Mouse (Mus musculus) CH12.LX (cell line): ENCODE measurements at regions not wholly inside any gene's neighbourhood (a gene's known extent, or its start where the extent isn't known, plus 50 kb on each side); places are given as distances from the start of the nearest gene placed in this dataset.

Experiments
- DNase-seq: peaks from one replicate; pipeline ENCODE4 v3.0.0-alpha.2; 2013; ENCODE audit errors: extremely low read depth
- H3K27ac ChIP-seq: 2 replicates; pipeline ENCODE4 v1.5.1; 2012; ENCODE audit warnings: low read depth, mild to moderate bottlenecking, control low read depth, moderate library complexity; ENCODE audit not compliant: insufficient read depth
- H3K27me3 ChIP-seq: replicated peaks from 2 replicates; pipeline ENCODE3; 2012; ENCODE audit warnings: inconsistent platforms
- H3K36me3 ChIP-seq, 2 experiments: replicated peaks in 1 of 2; 2 replicates each; pipeline versions ENCODE3 to v1.6.1; 2012; ENCODE audit warnings: inconsistent platforms in 1 of 2, low read length in 1 of 2, mild to moderate bottlenecking in 1 of 2, mixed read lengths in 1 of 2, moderate library complexity in 1 of 2; ENCODE audit not compliant: control insufficient read depth in 1 of 2, insufficient read depth in 1 of 2
- H3K4me1 ChIP-seq, 2 experiments: 2 replicates each; pipeline ENCODE4 v1.6.1; 2012; ENCODE audit warnings: inconsistent platforms in 1 of 2, moderate library complexity in 1 of 2; ENCODE audit not compliant: insufficient read depth in 2 of 2, control insufficient read depth in 1 of 2
- H3K4me2 ChIP-seq: 2 replicates; pipeline ENCODE4 v1.6.1; 2012; ENCODE audit warnings: low read depth, mild to moderate bottlenecking, control low read depth; ENCODE audit not compliant: poor library complexity, insufficient read depth, severe bottlenecking
- H3K4me3 ChIP-seq, 3 experiments: fragments of 150-350 bp in 1 of 3; sonication (generic) in 1 of 3; replicated peaks in 1 of 3; 2 replicates each; pipeline versions ENCODE3 to v1.5.1; 2011 to 2012; ENCODE audit warnings: low read depth in 2 of 3, low read length in 2 of 3, mild to moderate bottlenecking in 2 of 3, moderate library complexity in 2 of 3, control low read depth in 1 of 3, improper control_type of control experiment in 1 of 3, inconsistent platforms in 1 of 3, mixed read lengths in 1 of 3; ENCODE audit not compliant: poor library complexity in 1 of 3
- H3K79me2 ChIP-seq: replicated peaks from 2 replicates; pipeline ENCODE4 v1.6.1; 2012; ENCODE audit warnings: mild to moderate bottlenecking, moderate library complexity; ENCODE audit not compliant: control insufficient read depth, poor library complexity, insufficient read depth, severe bottlenecking; ENCODE audit errors: extremely low read depth
- H3K9ac ChIP-seq: 2 replicates; pipeline ENCODE4 v1.6.1; 2012; ENCODE audit warnings: low read depth, mild to moderate bottlenecking, control low read depth, moderate library complexity; ENCODE audit not compliant: insufficient read depth
- H3K9me3 ChIP-seq: replicated peaks from 2 replicates; pipeline ENCODE3; 2012; ENCODE audit warnings: low read length, inconsistent platforms, mixed read lengths
- CHD1 ChIP-seq: IDR thresholded peaks from 2 replicates; pipeline ENCODE4 v1.6.1; 2012; ENCODE audit warnings: low read depth, low read length, improper control_type of control experiment, inconsistent platforms
- CHD2 ChIP-seq: IDR thresholded peaks from 2 replicates; pipeline ENCODE4 v1.6.1; 2011; ENCODE audit warnings: low read length, improper control_type of control experiment
- CTCF ChIP-seq, 2 experiments: IDR thresholded peaks in 1 of 2; conservative IDR thresholded peaks in 1 of 2; 2 replicates each; pipeline ENCODE4 v1.5.1; 2011 to 2012; ENCODE audit warnings: low read depth in 2 of 2, low read length in 2 of 2, improper control_type of control experiment in 1 of 2, inconsistent platforms in 1 of 2, mild to moderate bottlenecking in 1 of 2, moderate library complexity in 1 of 2
- E2F4 ChIP-seq: IDR thresholded peaks from 2 replicates; pipeline ENCODE4 v1.6.1; 2011; ENCODE audit warnings: low read depth, low read length, improper control_type of control experiment; ENCODE audit not compliant: insufficient replicate concordance
- EP300 ChIP-seq: IDR thresholded peaks from 2 replicates; pipeline ENCODE4 v1.6.1; 2011; ENCODE audit warnings: low read length, improper control_type of control experiment
- ETS1 ChIP-seq: conservative IDR thresholded peaks from 2 replicates; pipeline ENCODE4 v1.6.1; 2012; ENCODE audit warnings: low read depth, mild to moderate bottlenecking, inconsistent platforms, low read length, improper control_type of control experiment, moderate library complexity
- JUN ChIP-seq: IDR thresholded peaks from 2 replicates; pipeline ENCODE4 v1.6.1; 2011; ENCODE audit warnings: low read depth, mild to moderate bottlenecking, low read length, improper control_type of control experiment, moderate library complexity; ENCODE audit not compliant: insufficient read depth
- JUND ChIP-seq: conservative IDR thresholded peaks from 2 replicates; pipeline ENCODE4 v1.6.1; 2011; ENCODE audit warnings: low read depth, low read length, improper control_type of control experiment
- MAFK ChIP-seq: IDR thresholded peaks from 2 replicates; pipeline ENCODE4 v1.6.1; 2011; ENCODE audit warnings: low read length, improper control_type of control experiment; ENCODE audit not compliant: insufficient replicate concordance
- MAX ChIP-seq: IDR thresholded peaks from 2 replicates; pipeline ENCODE4 v1.6.1; 2011; ENCODE audit warnings: low read length, improper control_type of control experiment
- MAZ ChIP-seq: IDR thresholded peaks from 2 replicates; pipeline ENCODE4 v1.6.1; 2012; ENCODE audit warnings: low read depth, mild to moderate bottlenecking, inconsistent platforms, low read length, improper control_type of control experiment, moderate library complexity
- MEF2A ChIP-seq: IDR thresholded peaks from 2 replicates; pipeline ENCODE4 v1.6.1; 2014; ENCODE audit warnings: low read depth, mild to moderate bottlenecking, inconsistent platforms, low read length, improper control_type of control experiment, borderline replicate concordance
- MYC ChIP-seq: IDR thresholded peaks from 2 replicates; pipeline ENCODE4 v1.6.1; 2011; ENCODE audit warnings: low read depth, mild to moderate bottlenecking, improper control_type of control experiment, low read length
- NELFE ChIP-seq: IDR thresholded peaks from 2 replicates; pipeline ENCODE4 v1.6.1; 2011; ENCODE audit warnings: low read depth, low read length, improper control_type of control experiment
- PAX5 ChIP-seq: IDR thresholded peaks from 2 replicates; pipeline ENCODE4 v1.6.1; 2012; ENCODE audit warnings: low read length, inconsistent platforms, mixed read lengths
- POLR2A ChIP-seq: IDR thresholded peaks from 2 replicates; pipeline ENCODE4 v1.6.1; 2011; ENCODE audit warnings: low read depth, mild to moderate bottlenecking, improper control_type of control experiment, low read length
- RAD21 ChIP-seq: IDR thresholded peaks from 2 replicates; pipeline ENCODE4 v1.6.1; 2011; ENCODE audit warnings: low read depth, mild to moderate bottlenecking, low read length, improper control_type of control experiment, moderate library complexity
- RCOR1 ChIP-seq: conservative IDR thresholded peaks from 2 replicates; pipeline ENCODE4 v1.6.1; 2012; ENCODE audit warnings: low read depth, mild to moderate bottlenecking, inconsistent platforms, low read length, improper control_type of control experiment
- SMC3 ChIP-seq: IDR thresholded peaks from 2 replicates; pipeline ENCODE4 v1.6.1; 2011; ENCODE audit warnings: low read depth, low read length, improper control_type of control experiment
- TCF12 ChIP-seq: IDR thresholded peaks from 2 replicates; pipeline ENCODE4 v1.6.1; 2014; ENCODE audit warnings: low read depth, mild to moderate bottlenecking, inconsistent platforms, low read length, improper control_type of control experiment
- USF1 ChIP-seq: IDR thresholded peaks from 2 replicates; pipeline ENCODE4 v1.6.1; 2014; ENCODE audit warnings: low read depth, mild to moderate bottlenecking, inconsistent platforms, low read length, improper control_type of control experiment
- ZC3H11A ChIP-seq: IDR thresholded peaks from 2 replicates; pipeline ENCODE4 v1.6.1; 2012; ENCODE audit warnings: low read depth, mild to moderate bottlenecking, inconsistent platforms, low read length, improper control_type of control experiment
- ZKSCAN1 ChIP-seq: IDR thresholded peaks from 2 replicates; pipeline ENCODE4 v1.6.1; 2012; ENCODE audit warnings: low read depth, inconsistent platforms, low read length, improper control_type of control experiment, borderline replicate concordance
- ZMIZ1 ChIP-seq: IDR thresholded peaks from 2 replicates; pipeline ENCODE4 v1.6.1; 2012; ENCODE audit warnings: low read depth, mild to moderate bottlenecking, inconsistent platforms, low read length, improper control_type of control experiment
- ZNF384 ChIP-seq: IDR thresholded peaks from 2 replicates; pipeline ENCODE4 v1.6.1; 2012; ENCODE audit warnings: low read depth, low read length, improper control_type of control experiment, inconsistent platforms
- dilution Hi-C: fragments of 300-500 bp; cut with MboI; formaldehyde crosslinking; loops from 2 replicates; pipeline ENCODE4 v1.14.3; 2020; ENCODE audit warnings: low sequenced_read_pairs; ENCODE audit not compliant: extremely low pct_unique_long_range_greater_than_20kb, extremely low pct_ligation_motif_present
- in situ Hi-C: fragments of 300-500 bp; cut with MboI; formaldehyde crosslinking; loops from 3 replicates; pipeline ENCODE4 v1.14.3; 2019; ENCODE audit warnings: low sequenced_read_pairs, low pct_ligation_motif_present, low pct_unique_long_range_greater_than_20kb, mixed read lengths

DNA sequence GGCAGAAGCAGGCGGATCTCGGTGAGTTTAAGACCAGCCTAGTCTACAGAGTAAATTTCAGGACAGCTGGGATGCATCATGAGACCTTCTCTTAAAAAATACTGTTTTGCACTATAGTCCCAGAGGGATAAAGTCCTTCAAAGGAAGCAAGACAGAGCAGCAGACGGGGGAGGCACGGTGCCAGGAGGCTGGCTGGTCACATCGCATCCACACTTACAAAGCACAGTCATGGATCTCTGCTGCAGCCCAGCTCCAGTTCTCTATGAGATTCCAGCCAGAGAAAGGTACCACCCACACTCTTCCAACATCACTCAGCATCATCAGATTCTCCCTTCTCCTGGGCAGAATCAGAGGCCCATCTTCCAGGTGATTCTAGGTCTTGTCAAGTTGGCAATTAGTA is 144.5 kb upstream of the Bcor start:
- no peaks in the 10 kb centered on the region for H3K4me1 ChIP-seq
- H3K9ac ChIP-seq = no peak overlapping the region
- no peaks in the 10 kb centered on the region for H3K27me3 ChIP-seq
- no peak overlapping the region for H3K4me2 ChIP-seq
- H3K9me3 ChIP-seq = no peaks in the 10 kb centered on the region
- H3K36me3 ChIP-seq = no peaks in the 10 kb centered on the region
- no peak overlapping the region for H3K27ac ChIP-seq
- dilution Hi-C loops (no loop called here), in situ Hi-C loops (no loop called here)
- no peak for TF ChIP-seq ZMIZ1
- no peak for TF ChIP-seq POLR2A
- TF ChIP-seq NELFE = no peak
- TF ChIP-seq MAFK = no peak
- no peak for TF ChIP-seq CHD2
- no peak for TF ChIP-seq ZNF384
- no peak for TF ChIP-seq JUND
- no peak for TF ChIP-seq JUN
- no peak for TF ChIP-seq CHD1
- TF ChIP-seq CTCF (conservative IDR thresholded peaks at IDR 0.05 in 1 of 2, IDR thresholded peaks at IDR 0.05 in 1 of 2; ENCODE audit: low read depth in 2 of 2, low read length in 2 of 2) = no peak
- DNase-seq = no peak
- H3K79me2 ChIP-seq = no peaks in the 10 kb centered on the region
- H3K4me3 ChIP-seq = no peak overlapping the region

DNA sequence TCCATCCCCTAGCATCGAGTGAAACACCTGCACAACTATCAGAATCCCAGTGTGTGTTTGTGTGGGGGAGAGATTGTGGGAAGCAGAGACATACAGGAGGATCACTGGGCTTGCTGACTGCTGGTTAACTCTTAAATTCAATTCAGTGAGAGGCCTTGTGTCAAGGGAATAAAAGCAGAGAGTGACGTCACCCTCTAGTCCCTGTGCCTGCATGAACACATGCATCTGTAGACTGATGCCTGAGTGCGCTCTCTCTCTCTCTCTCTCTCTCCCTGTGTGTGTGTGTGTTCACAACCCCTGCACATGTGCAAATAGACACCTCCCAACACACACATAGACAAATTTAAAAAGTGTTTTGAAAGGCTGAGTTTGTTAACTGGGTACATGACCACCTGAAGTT is 146.8 kb upstream of the Bcor start:
- no peaks in the 10 kb centered on the region for H3K79me2 ChIP-seq
- H3K9me3 ChIP-seq = no peaks in the 10 kb centered on the region
- H3K4me3 ChIP-seq = no peak overlapping the region
- no peak overlapping the region for H3K4me2 ChIP-seq
- DNase-seq = no peak
- dilution Hi-C loops (no loop called here), in situ Hi-C loops (no loop called here)
- no peak overlapping the region for H3K9ac ChIP-seq
- H3K4me1 ChIP-seq = no peaks in the 10 kb centered on the region
- H3K27me3 ChIP-seq = no peaks in the 10 kb centered on the region
- no peak overlapping the region for H3K27ac ChIP-seq
- TF ChIP-seq SMC3 = no peak
- TF ChIP-seq ZC3H11A = no peak
- no peak for TF ChIP-seq MYC
- TF ChIP-seq TCF12 = no peak
- no peak for TF ChIP-seq MAZ
- no peak for TF ChIP-seq ETS1
- no peak for TF ChIP-seq EP300
- no peak for TF ChIP-seq ZKSCAN1
- TF ChIP-seq MAX = no peak
- TF ChIP-seq ZMIZ1 = no peak
- no peak for TF ChIP-seq PAX5
- TF ChIP-seq ZNF384 = no peak
- no peak for TF ChIP-seq JUN
- no peak for TF ChIP-seq MEF2A
- TF ChIP-seq E2F4 = no peak
- no peak for TF ChIP-seq USF1
- TF ChIP-seq RCOR1 = no peak
- no peak for TF ChIP-seq RAD21
- no peak for TF ChIP-seq MAFK
- no peaks in the 10 kb centered on the region for H3K36me3 ChIP-seq
